Mouse (Mus musculus): ENCODE data around the gene Ly6g6e. TPM values are rescaled to one million over a fixed set of nuclear protein-coding genes. Genes with fewer than 3 reads are reported as not detected.

Gene Ly6g6e
- polyA plus RNA-seq, 2 experiments, result 0.08 TPM; not detected in 1

DNA sequence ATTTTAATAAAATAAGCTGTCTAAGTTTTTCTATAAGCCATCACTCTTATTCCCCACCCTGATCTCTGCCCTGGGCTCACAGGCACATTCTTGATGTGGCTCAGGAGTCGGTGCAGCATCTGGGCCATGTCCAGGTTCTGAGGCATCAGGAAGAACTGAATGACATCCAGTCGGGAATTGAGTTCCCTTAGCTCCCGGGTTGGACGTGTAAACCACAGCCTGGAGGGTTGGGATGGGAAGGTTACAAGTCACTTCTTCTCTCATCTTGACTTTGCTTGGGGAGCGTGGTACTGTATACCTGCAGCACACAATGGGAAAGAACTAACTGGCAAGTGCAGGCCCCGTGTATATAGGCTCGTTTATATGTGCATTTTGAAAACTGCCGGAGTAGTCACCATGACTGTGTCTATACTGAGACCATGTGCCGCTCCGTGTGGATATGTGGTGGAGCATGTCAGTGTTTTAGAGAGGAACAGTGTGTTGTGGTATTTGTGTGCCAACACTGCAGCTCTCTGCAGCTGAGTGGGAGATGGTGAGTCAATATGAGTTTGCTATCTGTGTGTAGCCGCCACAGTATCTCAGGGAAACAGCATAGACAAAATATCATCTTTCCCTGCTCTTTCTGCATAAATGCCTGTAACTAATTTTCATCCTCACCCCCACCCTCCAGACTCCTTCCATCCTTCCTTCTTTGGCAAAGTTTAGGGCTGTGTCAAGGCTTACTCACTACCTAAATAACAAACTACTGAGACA lies 37.4 kb upstream of the Ly6g6e start:
- 73% methylated on average over 11 of the region's 11 CpGs for WGBS (ENCODE audit: insufficient replicate concordance)
- TF ChIP-seq CTCF (IDR thresholded peaks at IDR 0.05; ENCODE audit: low read depth) (no peak), EP300 (IDR thresholded peaks at IDR 0.05; ENCODE audit: low read depth) (no peak)
- no peak for DNase-seq (ENCODE audit: low read depth in 3 of 3, low spot score in 3 of 3)

DNA sequence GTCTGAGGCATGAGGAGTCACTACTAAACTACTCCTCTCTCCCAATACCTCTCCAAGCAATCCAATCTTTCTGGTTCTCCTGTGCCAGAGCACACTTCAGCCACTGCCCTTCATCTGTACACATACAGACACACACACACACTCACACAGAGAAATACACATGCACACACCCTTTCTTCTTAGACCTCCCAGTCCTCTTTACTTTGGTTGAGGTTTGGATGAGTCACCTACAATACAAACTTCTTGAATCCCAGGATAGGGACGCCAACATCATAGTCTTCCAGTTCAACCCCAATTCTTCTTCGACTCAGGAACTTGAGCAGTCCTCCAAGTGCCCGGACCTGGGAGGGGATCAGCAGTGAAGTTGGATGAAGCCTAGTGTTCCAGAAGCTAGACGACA lies 32.9 kb upstream of the Ly6g6e start:
- no peak for ATAC-seq (ENCODE audit: insufficient read depth)
- H3K27ac ChIP-seq, result no peak overlapping the region
- H3K4me2 ChIP-seq (ENCODE audit: low read depth), result peak overlapping the region; percentile 98; the same call in 1 of the 2 replicates
- H3K4me1 ChIP-seq (replicated peaks; ENCODE audit: control insufficient read depth in 2 of 2, insufficient read depth in 2 of 2, low read length in 1 of 2), result peaks cover 45% of the 10 kb centered on the region in 2 experiments
- 72% methylated on average over 4 of the region's 4 CpGs for WGBS (ENCODE audit: insufficient replicate concordance)
- H3K4me3 ChIP-seq (ENCODE audit: insufficient read depth in 1 of 2, low read depth in 2 of 2, low read length in 2 of 2), result no peak overlapping the region
- no peaks in the 10 kb centered on the region for H3K27me3 ChIP-seq (ENCODE audit: control insufficient read depth, insufficient read depth, low read length)
- H3K36me3 ChIP-seq (replicated peaks; ENCODE audit: control insufficient read depth, insufficient read depth, low read depth), result no peaks in the 10 kb centered on the region
- no peak for DNase-seq (ENCODE audit: low read depth in 3 of 3, low spot score in 3 of 3)
- H3K9ac ChIP-seq (replicated peaks), result no peak overlapping the region; the same call in 1 of the 2 replicates
- no peaks in the 10 kb centered on the region for H3K9me3 ChIP-seq (ENCODE audit: control insufficient read depth, low read length)
- no peak for TF ChIP-seq EP300 (IDR thresholded peaks at IDR 0.05; ENCODE audit: low read depth)
- TF ChIP-seq CTCF (IDR thresholded peaks at IDR 0.05; ENCODE audit: low read depth), result no peak

More for the DNA sequence above, 37.4 kb upstream of the Ly6g6e start:
- peaks cover 9 to 17% of the 10 kb centered on the region in 2 experiments for H3K4me1 ChIP-seq (replicated peaks; ENCODE audit: control insufficient read depth in 2 of 2, insufficient read depth in 2 of 2, low read length in 1 of 2)
- H3K36me3 ChIP-seq (replicated peaks; ENCODE audit: control insufficient read depth, insufficient read depth, low read depth), result no peaks in the 10 kb centered on the region
- no peaks in the 10 kb centered on the region for H3K9me3 ChIP-seq (ENCODE audit: control insufficient read depth, low read length)
- H3K27me3 ChIP-seq (ENCODE audit: control insufficient read depth, insufficient read depth, low read length), result no peaks in the 10 kb centered on the region
- H3K4me3 ChIP-seq (ENCODE audit: insufficient read depth in 1 of 2, low read depth in 2 of 2, low read length in 2 of 2), result no peak overlapping the region
- no peak overlapping the region for H3K9ac ChIP-seq (replicated peaks)
- ATAC-seq (ENCODE audit: insufficient read depth), result no peak
- H3K4me2 ChIP-seq (ENCODE audit: low read depth), result no peak overlapping the region
- no peak overlapping the region for H3K27ac ChIP-seq

DNA sequence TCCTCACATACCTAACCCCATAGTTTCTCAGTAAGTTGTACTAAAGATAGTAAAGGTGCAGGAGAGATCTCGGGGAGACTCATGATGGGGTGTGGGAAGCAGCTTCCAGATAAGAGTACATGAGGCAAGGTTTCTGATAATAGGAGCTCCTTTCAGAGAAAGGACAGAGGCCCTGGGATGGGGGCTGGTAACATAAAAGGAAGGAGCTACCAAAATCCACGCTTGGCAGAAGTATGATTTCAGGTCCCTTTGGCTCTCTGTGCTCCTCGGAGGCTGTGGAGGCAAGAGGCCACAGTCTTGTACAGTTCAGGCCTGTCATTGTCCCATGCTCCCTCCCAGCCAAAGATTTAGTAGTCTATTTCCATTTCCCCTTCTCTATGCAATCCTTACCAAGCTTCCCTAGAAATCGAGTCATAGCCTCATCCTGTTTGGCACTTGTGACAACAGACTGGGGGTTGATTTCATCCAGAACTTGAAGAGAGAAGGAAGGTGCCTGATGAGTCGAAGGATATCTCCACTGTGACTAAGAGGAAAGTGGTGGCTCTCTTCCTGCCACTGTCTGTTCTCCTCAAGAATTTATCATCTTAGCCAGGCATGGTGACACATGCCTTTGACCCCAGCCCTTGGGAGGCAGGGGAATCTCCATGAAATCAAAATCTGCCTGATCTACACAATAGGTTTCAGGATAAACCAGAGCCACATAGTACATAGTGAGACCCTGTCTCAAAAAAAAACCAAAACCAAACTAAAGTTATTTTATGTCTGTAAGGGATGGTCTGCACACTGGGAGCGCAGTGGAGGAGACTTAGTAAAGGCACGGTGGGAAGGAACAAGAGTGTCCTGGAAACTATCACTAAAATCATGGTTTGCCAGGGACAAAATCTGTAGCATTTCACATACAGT lies 31.5 kb upstream of the Ly6g6e start:
- Histone ChIP-seq H3K27ac (peak overlapping the region; percentile 81), H3K9me3 (ENCODE audit: control insufficient read depth, low read length) (no peaks in the 10 kb centered on the region), H3K4me2 (ENCODE audit: low read depth) (peak overlapping the region; percentile 98)

DNA sequence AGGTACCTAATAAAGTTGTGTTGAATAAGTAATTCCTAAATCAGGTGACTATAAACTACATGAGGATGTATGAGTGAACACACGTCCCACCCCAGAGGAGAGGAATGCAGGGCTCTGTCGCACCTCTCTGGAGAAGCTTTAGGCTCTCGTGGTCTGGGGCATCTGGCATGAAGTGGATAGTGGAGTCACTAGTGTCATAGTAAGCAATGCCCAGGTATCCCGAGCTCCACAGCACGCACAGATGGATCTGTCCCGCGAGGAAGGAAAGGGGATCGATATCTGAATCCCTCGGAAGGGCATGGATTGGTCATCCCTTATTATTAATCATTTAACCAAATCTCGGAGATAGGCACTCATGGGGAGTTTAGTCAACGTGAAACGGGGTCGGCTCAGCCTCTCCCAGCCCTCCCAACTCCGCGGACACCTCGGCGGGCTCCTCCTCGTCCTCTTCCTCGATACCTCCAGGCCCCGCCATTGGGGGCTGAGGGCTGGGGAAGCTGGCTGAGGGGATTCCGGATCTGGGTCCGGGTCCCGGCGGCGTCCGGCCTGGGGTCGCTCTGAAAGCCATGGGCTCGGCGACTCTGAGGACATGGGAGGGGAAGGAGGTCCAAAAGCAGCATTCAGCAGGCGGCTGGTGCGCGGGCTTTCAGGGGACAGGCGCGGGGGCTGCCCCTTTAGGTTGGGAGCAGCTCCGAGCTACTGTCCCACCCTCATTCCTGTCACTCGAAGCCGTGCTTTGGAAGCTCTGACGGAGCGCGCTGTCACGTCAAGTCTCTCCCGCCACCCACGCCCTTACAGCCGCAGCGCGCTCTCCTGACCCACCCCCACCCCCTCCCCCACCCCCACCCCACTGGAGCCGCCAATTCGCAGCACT lies 30.7 kb upstream of the Ly6g6e start:
- ATAC-seq (ENCODE audit: insufficient read depth) (peak; percentile 0; the same call in 1 of the 2 replicates), DNase-seq (ENCODE audit: low read depth in 3 of 3, low spot score in 3 of 3) (no peak)
- peaks cover 57% of the 10 kb centered on the region in 2 experiments for H3K4me1 ChIP-seq (replicated peaks; ENCODE audit: control insufficient read depth in 2 of 2, insufficient read depth in 2 of 2, low read length in 1 of 2)
- H3K4me3 ChIP-seq (ENCODE audit: insufficient read depth in 1 of 2, low read depth in 2 of 2, low read length in 2 of 2), result peak overlapping the region; percentile 68 to 70
- 2% methylated on average over 43 of the region's 48 CpGs for WGBS (ENCODE audit: insufficient replicate concordance)
- no peaks in the 10 kb centered on the region for H3K27me3 ChIP-seq (ENCODE audit: control insufficient read depth, insufficient read depth, low read length)
- H3K9me3 ChIP-seq (ENCODE audit: control insufficient read depth, low read length), result no peaks in the 10 kb centered on the region
- peak overlapping the region; percentile 94 for H3K9ac ChIP-seq (replicated peaks)
- TF ChIP-seq CTCF (IDR thresholded peaks at IDR 0.05; ENCODE audit: low read depth) (no peak), EP300 (IDR thresholded peaks at IDR 0.05; ENCODE audit: low read depth) (no peak)
- H3K4me2 ChIP-seq (ENCODE audit: low read depth), result peak overlapping the region; percentile 98
- H3K36me3 ChIP-seq (replicated peaks; ENCODE audit: control insufficient read depth, insufficient read depth, low read depth), result no peaks in the 10 kb centered on the region
- H3K27ac ChIP-seq, result peak overlapping the region; percentile 81

More for the DNA sequence above, 31.5 kb upstream of the Ly6g6e start:
- Histone ChIP-seq H3K36me3 (replicated peaks; ENCODE audit: control insufficient read depth, insufficient read depth, low read depth) (no peaks in the 10 kb centered on the region), H3K9ac (replicated peaks) (peak overlapping the region; percentile 94), H3K4me1 (replicated peaks; ENCODE audit: control insufficient read depth in 2 of 2, insufficient read depth in 2 of 2, low read length in 1 of 2) (peaks cover 57% of the 10 kb centered on the region in 2 experiments), H3K4me3 (ENCODE audit: insufficient read depth in 1 of 2, low read depth in 2 of 2, low read length in 2 of 2) (peak overlapping the region; percentile 68 to 70), H3K27me3 (ENCODE audit: control insufficient read depth, insufficient read depth, low read length) (no peaks in the 10 kb centered on the region)
- WGBS (ENCODE audit: insufficient replicate concordance), result 24% methylated on average over 7 of the region's 7 CpGs
- peak; percentile 80 for TF ChIP-seq EP300 (IDR thresholded peaks at IDR 0.05; ENCODE audit: low read depth)
- TF ChIP-seq CTCF (IDR thresholded peaks at IDR 0.05; ENCODE audit: low read depth), result no peak
- peak; percentile 55 to 78 (median 55) for DNase-seq (ENCODE audit: low read depth in 3 of 3, low spot score in 3 of 3)
- ATAC-seq (ENCODE audit: insufficient read depth), result peak; percentile 32; the same call in 1 of the 2 replicates

Measured in liver, embryonic 14.5 days (tissue).